Mouse (Mus musculus) layer of hippocampus, adult 9-10 months (tissue): ENCODE data around the gene Mb21d2.

ENCODE experiments used
- DNase-seq: peaks from one replicate; pipeline ENCODE4 v3.0.0; 2022; ENCODE audit warnings: low spot score

Mb21d2 gene

GRCm38 (mm10) chr16:28899161-28899540 is 30.3 kb downstream of the Mb21d2 start:
- no peak for DNase-seq

GRCm38 (mm10) chr16:28898509-28899160 is 30.8 kb downstream of the Mb21d2 start:
- no peak for DNase-seq

GRCm38 (mm10) chr16:28896571-28896970 is 32.9 kb downstream of the Mb21d2 start:
- DNase-seq: no peak

- DNase-seq: no peak
Observed at GRCm38 (mm10) chr16:28894872-28895271, 34.6 kb downstream of the Mb21d2 start.

- DNase-seq: no peak
Observed at GRCm38 (mm10) chr16:28893266-28893665, 36.2 kb downstream of the Mb21d2 start.

GRCm38 (mm10) chr16:28886201-28886745 is 43.2 kb downstream of the Mb21d2 start:
- no peak for DNase-seq

- DNase-seq: no peak
Observed at GRCm38 (mm10) chr16:28885474-28885873, 44.0 kb downstream of the Mb21d2 start.

- no peak for DNase-seq
Observed at GRCm38 (mm10) chr16:28884661-28885060, 44.8 kb downstream of the Mb21d2 start.

- DNase-seq: no peak
Observed at GRCm38 (mm10) chr16:28883649-28884048, 45.8 kb downstream of the Mb21d2 start.

- DNase-seq: no peak
Observed at GRCm38 (mm10) chr16:28882687-28883428, 46.6 kb downstream of the Mb21d2 start.

- DNase-seq: no peak
Observed at GRCm38 (mm10) chr16:28881787-28882186, 47.7 kb downstream of the Mb21d2 start.

GRCm38 (mm10) chr16:28880756-28881155 is 48.7 kb downstream of the Mb21d2 start:
- no peak for DNase-seq

- DNase-seq: no peak
Observed at GRCm38 (mm10) chr16:28880307-28880681, 49.2 kb downstream of the Mb21d2 start.

GRCm38 (mm10) chr16:28879636-28880306 is 49.7 kb downstream of the Mb21d2 start:
- DNase-seq: no peak

GRCm38 (mm10) chr16:28877162-28877662 is 52.3 kb downstream of the Mb21d2 start:
- DNase-seq: no peak

- no peak for DNase-seq
Observed at GRCm38 (mm10) chr16:28873404-28873895, 56.0 kb downstream of the Mb21d2 start.

GRCm38 (mm10) chr16:28870860-28871259 is 58.6 kb downstream of the Mb21d2 start:
- no peak for DNase-seq

- DNase-seq: no peak
Observed at GRCm38 (mm10) chr16:28870456-28870855, 59.0 kb downstream of the Mb21d2 start.

GRCm38 (mm10) chr16:28868864-28869263 is 60.6 kb downstream of the Mb21d2 start:
- DNase-seq: no peak

GRCm38 (mm10) chr16:28866584-28867295 is 62.7 kb downstream of the Mb21d2 start:
- DNase-seq: no peak

- no peak for DNase-seq
Observed at GRCm38 (mm10) chr16:28863616-28864015, 65.9 kb downstream of the Mb21d2 start.

- no peak for DNase-seq
Observed at GRCm38 (mm10) chr16:28862093-28862492, 67.4 kb downstream of the Mb21d2 start.
